Mouse (Mus musculus) ovary, postnatal 14 days (tissue): ENCODE results near the gene Mecom.

Experiments used
- DNase-seq: peaks from one replicate; pipeline ENCODE4 v3.0.0; 2022; ENCODE audit warnings: low spot score

The Mecom gene

DNA sequence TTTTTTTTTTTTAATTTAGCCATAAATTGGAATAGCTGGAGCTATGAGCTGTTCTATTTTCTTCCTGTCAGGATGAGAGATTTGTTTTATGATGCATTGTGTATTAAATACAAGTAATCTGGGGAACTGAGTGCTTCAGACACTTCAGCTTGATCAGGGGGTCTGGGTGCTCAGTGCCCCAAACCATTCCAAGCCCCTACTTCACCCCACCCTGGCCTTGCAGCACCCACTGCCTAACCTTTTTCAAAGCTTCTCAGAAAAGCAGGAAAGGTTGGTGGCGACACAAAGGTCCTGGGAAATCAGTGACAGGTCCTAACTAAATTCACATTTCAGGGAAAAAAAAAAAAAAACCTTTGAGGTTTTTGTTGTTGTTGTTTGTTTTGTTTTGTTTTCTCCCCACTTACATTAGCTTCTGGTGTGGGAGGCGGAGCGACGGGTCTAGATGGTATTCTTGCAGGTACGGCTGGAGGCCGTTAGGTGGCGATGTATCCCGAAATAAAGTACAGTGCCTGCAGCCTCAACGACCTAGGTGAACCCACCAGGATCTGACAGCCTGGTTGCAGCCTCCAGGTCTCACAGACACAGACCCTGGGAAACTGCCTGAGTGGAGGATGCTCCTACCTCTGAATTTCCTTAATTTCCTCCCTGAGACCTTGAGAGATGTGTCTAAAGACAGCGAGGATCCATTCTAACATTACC, 532.7 kb downstream of the Mecom start:
- DNase-seq, result peak; percentile 55

DNA sequence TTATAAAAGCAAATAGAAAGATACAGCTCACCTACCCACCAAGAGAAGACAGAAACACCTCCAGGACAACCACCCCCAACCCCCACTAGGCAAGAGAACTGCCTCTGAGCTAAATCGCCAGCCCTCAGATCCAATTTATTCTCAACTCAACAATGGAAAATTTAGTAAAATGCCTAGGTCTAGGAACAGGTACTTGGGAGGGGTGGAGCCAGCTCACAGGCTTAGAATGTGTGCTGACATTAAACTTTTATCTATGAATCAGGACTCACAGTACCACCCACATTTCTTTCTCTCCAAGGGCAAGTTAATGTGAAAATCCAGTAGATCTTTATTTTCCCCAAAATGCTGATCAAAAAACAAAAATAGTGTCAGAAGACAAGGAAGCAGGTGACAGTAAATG, 533.5 kb downstream of the Mecom start:
- no peak for DNase-seq

DNA sequence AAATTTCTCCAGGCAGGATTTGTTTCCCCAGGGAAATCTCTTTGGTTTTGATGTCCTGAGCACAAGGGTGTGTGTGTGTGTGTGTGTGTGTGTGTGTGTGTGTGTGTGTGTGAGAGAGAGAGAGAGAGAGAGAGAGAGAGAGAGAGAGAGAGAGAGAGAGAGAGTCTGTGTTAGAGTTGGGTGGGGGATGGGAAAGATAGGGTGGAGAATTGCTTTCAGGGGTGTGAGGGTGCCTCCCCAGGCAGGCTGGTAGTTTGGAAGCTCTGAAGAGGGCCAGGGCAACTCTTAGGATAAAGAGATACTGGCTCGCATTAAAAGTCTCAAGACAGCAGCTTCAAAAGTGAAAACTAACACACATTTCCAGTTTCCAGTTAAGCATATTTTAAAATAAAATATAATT, 534.4 kb downstream of the Mecom start:
- no peak for DNase-seq

DNA sequence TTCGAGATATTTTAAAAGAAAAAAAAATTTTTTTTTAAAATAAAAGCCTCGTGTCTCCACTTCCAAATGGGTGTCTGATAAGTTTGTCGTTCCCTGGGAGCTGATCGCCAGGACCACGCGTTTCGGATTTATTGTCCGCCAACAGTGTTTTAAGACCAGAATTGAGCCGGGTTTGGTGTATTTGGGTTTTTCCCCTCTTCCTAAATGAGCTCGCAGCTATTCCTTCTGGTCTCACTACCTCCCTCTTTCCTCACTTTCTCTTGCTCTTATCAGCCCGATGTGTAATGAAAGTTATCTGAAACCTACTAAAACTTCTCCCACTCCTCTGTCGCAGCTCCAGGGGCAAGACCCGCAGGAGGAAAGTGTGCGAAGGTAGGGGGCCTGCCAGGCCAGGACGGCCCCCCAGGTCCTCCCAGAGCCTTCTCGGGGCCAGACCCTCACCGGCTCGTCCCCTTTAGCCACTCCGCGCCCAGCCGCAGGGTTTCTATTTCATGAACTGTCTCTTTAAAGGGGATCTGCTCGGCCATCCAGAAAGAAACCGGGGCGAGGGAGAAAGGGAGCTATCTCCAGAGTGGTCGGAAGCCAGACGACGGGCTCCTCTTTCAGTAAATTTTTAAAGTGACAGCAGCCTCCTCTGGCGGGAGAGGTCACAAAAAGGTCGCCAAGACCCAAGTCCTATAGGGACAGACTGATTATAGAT, 535.0 kb downstream of the Mecom start:
- DNase-seq, result peak; percentile 25

DNA sequence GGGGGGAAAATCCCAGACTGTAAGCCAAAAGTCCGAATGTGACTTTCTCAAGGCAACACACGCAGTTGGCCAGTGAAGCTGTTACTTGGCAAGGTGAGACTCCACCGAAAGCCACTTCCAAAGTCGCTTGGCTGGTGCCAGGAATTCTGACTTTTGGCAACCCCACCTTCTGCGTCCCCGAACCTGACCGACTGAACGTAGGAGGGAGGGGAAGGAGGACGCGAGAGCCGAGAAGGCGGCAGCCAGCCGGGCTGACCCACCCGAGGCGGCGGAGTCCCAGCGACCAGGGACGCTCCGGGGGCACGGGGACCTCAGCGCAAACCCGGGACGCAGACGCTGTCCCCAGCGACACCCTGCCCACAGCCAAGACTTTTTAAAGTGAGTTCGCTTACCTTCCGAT, 535.7 kb downstream of the Mecom start:
- DNase-seq, result no peak

DNA sequence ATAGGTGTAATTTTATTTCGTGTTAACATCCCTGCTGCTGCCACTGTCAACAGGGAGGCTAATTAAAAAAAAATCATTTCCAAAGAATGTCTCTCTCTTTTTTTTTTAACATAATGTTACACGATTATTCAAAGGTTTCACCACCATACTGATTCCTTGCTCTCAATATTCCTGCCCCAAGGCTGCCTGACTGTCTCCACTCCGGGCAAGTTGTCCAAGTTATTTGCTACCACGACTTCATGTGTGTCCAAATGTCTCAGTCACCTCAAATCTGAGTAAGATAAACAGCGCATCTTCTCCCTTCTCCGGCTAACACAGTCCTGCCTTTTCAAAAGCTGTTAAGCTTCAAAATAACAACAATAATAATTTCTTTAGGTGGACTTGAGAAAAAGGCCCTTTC, 536.1 kb downstream of the Mecom start:
- DNase-seq, result no peak

DNA sequence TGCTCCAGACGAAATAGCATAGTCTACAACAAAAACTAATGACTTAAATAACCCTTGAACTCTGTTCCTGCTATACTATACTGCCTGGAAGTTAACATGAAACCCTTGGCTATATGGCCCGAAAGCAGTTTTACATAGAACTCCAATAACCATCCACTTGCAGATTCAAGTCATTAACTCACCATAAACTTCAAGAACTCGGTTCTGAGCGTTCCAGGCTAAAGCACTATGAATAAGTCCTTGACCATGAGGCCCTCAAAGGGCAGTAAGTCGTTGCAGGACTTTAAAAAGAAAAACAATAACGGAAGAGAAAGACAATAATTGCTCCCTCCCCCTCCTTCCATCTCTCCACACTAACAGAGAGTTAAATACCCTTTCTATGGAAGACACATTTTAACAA, 536.9 kb downstream of the Mecom start:
- DNase-seq, result no peak

DNA sequence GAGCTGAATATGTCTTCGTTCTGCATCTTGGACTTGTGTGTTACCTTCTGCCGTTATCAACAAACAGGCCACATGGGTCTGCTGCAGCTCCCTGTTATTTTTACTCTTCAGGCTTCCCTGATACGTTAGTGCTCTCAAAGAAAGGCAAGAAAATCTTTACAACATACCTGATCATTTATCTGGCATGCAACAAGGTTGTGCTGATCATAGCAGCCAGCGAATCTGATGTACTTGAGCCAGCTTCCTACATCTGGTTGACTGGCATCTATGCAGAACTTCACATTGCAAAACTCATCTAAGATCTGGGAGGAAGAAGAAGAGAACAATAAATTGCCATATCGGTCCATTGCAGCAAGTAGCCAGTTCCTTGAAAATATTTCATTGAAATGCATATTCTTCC, 538.2 kb downstream of the Mecom start:
- DNase-seq, result no peak

DNA sequence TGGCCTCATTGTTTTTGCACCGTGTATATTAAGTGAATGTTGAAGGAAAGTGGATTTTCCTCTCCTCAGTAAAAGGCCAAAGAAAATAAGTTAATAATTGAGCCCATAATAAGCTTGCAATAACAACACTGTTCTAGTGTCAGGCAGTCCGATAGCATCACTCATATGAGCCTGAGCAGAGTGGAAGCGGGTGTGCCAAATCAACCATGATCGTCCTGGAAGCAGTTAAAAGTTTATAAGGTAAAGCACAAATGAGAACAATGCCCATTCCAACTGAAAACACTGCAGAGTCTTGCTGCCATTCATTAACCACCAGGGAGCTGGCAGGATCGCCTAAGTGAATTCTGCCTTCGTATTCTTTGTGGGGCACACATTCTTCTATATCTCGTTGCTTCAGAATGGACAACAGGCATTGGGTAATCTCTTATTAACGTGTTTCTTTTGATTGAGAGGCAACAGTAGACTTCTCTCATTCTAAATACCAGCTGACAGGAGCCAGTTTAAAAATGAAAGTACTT, 542.9 kb downstream of the Mecom start:
- DNase-seq, result no peak

DNA sequence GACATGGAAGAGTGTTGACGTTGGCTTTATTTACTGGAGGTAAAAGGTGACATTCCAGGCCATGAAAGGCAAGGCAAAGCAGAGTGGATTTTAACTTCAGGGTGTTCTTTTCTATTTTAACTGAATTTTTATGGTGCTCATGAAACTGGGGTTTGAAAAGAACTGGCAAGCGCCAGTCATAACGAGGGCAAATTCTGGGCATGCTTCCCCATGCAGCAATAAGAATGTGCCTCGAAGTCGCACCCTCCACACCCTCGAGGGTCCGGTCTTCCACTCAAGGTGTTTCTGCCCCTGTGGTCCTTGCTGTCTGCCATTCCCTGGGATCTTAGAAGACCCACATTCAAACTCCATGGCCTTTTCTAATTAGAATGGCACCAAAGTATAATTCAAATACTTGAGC, 547.5 kb downstream of the Mecom start:
- DNase-seq, result no peak

DNA sequence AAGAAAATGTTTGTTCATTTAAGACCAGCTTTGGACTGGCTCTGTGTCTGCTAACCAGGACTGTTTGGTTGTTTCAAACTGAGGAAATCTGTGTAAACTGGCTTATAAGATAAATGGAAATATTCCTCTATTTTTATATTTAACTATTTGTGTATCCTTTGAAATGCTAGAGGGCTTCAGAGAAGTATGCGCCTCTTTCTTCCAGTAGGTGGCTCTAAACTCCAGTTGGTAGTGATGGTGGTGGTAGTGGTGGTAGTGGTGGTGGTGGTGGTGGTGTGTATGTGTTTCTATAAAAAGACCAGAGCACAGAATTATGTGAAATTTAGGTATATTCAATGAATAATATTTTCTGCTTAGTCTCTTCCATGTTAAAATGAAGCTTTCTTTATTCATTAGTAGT, 548.8 kb downstream of the Mecom start:
- DNase-seq, result no peak

DNA sequence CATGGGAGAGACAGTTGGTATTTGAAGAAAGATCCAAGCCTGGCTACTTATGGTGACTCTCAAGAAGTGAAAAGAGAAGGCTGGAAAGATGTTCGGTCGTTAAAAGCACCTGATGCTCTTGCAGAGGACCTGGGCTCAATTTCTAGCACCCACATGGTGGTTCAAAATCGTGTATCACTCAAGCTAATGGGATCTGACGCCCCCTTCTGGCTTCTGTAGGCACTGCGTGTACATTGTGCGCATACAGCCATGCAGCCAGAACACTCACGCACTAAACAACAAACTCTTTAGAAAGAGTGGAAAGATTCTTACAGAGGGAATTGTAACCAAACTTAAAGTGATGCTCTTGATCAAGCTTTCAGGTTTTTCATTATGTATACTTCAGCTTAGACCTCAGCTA, 550.7 kb downstream of the Mecom start:
- DNase-seq, result no peak

DNA sequence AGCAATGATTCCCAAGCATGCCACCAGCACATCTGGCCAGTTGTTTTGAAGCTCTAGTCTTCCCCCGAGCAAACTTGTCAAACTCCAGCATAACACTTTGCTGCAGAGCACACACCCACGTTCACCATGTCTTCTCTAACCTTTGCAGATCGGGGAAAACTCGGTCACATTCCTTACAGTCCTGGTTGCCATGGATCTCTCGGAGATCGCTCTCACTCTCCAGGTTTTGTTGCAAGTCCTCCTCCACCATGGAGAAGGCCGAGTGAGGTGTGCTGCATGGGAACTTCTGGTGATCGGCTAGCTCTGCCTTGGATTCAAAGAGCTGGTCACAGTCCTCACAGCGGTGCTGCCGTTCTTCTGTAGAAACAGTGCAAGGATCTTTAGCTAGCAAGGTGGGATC, 554.5 kb downstream of the Mecom start:
- no peak for DNase-seq

DNA sequence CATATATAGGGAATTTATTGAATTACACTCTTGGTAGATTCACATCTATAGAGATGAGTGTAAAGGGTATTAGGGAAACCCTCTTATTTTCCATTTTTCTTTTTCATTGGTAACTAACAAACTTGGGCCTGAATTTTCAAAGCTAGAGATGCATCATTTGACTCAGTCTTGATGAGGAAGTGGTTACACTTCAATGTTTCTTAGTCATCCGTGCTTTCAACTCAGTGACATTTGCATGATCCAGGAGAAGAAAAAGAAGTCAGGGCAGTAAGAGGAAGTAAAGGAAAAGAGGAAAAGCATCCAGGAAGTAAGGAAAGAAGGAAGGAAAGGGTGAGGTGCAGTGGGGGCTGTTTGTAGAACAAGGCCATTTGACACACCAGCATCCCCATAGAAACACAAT, 556.3 kb downstream of the Mecom start:
- no peak for DNase-seq

DNA sequence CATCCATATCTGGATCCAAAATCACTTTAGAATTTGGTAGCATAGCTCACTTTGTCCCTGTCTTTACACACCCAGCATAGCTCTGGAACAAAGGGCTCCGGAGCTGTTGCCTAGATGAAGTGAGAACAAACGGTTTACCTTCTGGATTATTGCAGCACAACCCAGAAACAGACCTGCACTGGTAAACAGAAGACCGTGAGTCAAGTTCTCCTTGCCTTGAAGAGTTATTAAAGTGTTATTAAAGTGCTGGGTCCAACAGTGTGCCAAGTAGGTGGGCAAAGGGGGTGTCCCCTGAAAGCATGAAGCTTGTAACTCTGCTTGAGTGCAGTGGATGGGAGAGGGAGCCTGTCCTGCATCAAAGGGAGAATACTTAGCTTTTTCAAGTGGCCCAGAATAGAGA, 563.4 kb downstream of the Mecom start:
- no peak for DNase-seq

DNA sequence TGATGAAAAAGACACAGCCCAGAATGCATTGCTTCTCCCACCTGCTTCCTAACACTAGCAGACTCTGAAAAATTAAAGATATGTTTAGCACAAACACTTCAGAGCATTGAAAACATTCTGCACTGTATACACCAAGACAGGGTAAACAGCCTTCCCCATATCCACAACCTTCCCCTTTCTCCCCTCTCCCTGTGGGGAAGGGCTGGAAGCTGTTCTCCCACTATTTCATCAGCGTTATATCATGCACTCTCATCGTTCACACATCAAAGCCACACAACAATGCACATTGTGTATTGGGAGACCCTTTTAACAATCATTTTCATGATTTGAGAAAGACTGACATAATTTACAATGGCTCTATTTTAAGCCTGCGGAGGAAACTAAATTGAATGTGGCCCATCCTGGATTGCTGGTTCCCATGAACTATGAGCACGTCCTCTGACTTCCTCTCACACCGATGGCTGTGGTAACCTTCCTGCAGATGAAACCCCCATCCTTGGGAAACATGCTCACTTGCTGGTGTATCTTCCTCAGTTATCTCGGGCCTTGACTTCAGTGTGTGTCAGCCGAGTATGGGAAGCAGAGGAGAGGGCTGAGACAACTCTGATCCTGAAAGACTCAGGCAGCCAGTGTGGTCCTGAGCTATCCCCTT, 566.4 kb downstream of the Mecom start:
- no peak for DNase-seq

DNA sequence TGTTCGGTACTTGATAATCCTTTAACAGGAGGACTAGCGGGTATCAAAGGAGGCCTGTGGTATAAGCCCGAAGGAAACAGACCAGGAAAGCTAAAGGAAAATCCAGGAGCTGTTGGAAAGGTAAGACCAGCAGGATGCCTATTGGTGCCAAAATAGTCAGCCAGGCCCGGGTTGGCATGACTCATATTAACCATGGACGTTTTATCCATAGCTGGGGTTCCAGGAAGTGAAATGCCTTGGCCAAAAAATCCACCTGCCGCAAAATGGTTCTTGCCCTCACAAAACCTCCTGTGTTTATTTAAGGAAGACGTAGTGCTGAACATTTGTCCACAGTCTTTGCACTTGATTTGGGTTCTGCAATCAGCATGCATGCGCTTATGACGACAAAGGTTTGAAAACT, 567.3 kb downstream of the Mecom start:
- no peak for DNase-seq

DNA sequence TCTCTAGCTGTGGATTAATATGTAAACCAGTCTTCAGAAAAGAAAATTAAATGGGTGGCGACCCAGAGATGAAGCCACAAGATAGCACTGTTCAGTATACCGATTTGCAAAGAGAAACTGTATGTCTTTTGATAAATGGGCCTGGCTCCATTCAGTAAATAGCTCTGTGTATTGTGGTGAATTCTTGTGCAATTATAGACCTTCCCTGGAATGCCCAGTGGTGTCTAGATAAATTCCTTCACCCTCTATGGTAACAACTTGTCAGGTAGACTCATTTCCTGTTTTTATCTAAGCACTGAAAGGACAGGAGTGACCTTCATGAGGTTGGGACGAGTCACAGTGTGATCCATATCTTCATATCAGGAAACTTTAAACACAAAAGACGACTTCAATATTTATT, 571.2 kb downstream of the Mecom start:
- DNase-seq, result no peak

DNA sequence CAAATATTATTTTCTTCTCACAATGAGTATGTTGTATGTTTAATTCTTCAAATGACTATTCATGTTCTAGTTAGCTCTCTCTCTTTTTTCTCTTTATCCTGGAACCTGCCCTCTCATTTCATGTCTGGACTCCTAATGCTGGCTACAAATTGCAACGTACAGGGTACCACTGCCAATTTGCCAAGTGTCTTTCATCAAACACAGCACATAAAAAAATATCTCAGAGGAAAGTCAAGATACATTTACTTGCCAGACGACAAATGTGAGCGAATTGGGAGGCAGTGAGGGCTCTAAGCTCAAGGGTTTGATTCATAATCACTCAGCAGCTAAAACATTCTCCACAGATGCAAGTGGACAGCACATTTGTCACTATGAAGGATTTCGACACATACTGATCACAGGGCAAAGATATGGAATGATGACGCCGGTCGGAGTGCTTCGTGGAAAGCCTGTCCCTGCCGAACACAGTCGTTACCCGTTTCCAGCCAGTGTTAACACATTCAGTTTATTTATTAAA, 579.3 kb downstream of the Mecom start:
- no peak for DNase-seq

DNA sequence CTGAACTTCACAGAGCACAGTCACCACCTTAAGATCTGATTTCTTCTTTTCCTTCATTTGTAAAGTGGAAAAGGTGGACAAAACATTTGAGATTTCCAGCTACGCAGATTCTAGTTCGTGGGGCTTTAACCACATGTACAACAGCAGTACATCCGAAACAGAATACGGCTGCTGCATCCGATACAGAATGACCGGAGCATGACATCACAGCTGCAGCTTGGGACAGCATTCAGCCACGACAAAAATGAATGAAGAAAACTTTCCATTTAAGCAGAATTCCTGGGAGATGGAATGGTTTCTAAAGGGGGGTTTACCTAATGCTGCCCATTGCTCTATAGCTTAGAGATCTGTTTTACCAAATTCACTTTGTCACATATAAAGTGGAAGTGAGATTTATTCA, 583.9 kb downstream of the Mecom start:
- no peak for DNase-seq

DNA sequence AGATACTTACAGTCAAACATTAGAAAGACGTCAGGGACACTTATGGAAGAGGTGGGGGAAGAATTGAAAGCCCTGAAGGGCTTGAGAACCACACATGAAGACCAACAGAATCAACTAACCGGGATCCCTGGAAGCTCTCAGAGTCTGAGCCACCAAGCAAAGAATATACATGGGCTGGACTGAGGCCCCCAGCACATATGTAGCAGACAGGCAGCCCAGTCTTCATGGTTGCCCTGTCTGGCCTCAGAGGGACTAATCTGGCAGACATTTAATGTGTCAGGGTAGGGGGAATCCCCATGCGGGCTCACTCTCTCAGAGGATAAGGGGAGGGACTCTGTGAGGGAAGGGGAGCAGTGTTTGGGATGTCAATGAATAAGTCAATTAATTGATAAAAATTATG, 584.4 kb downstream of the Mecom start:
- no peak for DNase-seq

DNA sequence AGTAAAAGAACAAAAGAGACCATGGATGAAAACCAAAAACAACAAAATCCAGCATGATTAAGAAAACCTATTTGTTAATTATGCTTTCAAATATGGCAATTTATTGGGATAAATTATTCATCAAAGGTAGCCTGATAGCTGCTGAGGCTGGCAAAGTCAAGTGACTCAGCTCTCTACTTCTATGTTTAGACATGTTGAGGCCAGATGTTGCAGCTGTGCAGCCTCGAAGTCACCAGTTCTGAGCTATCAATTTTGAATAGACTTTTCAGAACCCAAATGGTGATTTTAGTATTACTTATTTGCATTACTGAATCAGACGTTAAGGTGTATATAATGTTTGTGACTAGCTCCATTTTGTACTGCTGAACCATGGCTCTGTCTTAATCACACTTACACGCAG, 588.8 kb downstream of the Mecom start:
- DNase-seq, result no peak
